ENCODE assay signal across 23 mouse cellular contexts in the genomic region with DNA sequence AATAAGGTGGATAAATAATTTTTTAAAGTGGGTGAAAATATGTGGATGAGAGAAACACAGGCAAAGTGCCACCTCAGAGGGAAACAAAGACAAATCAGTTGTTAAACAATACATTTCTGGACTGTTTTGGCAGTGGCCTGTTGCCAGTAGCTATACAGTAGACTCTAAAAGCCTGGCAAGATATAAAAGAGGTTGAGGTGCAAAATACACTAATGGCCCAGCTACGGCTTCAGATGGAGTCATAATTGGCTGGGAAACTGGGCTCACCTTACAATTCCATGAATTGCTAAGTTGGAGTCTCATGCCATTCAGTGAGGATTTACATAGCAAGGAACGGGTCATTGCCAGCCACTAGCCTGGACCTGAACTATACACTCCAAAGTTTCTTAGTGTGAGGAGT.
"Had no signal": no experiment of that assay in that cellular context is flagged by ENCODE, and none has a peak within 500 bp of the region (broad histone marks: within the 10 kb centered on the region; RNA-seq: fewer than 3 reads in every experiment).

No protein-coding gene starts in this region.

- H3K36me3 ChIP-seq: heart, embryonic 13.5 days; heart, embryonic 15.5 days; hindbrain, embryonic 13.5 days; hindbrain, embryonic 15.5 days; limb, embryonic 13.5 days; limb, embryonic 15.5 days had no signal

- H3K4me2 ChIP-seq: heart, embryonic 11.5 days; heart, embryonic 13.5 days; heart, embryonic 15.5 days; hindbrain, embryonic 13.5 days; hindbrain, embryonic 15.5 days; limb, embryonic 13.5 days; limb, embryonic 15.5 days had no signal

- H3K9me3 ChIP-seq: heart, embryonic 13.5 days; heart, embryonic 15.5 days; hindbrain, embryonic 13.5 days; hindbrain, embryonic 15.5 days; limb, embryonic 13.5 days; limb, embryonic 15.5 days had no signal

- H3K27ac ChIP-seq: heart, adult 2 months; heart, embryonic 13.5 days; heart, embryonic 15.5 days; hindbrain, embryonic 13.5 days; hindbrain, embryonic 15.5 days; hindbrain, postnatal 0 days; limb, embryonic 13.5 days; limb, embryonic 15.5 days; liver, embryonic 14.5 days had no signal

- ATAC-seq: hindbrain, postnatal 0 days; intestine, embryonic 16.5 days had no signal

- H3K4me1 ChIP-seq: hindbrain, embryonic 13.5 days; hindbrain, embryonic 15.5 days had no signal

- DNase-seq: gastrocnemius, postnatal 14 days; gastrocnemius, postnatal 36 days; heart, adult 11 months; heart, adult 2 months; heart, postnatal 14 days; heart, postnatal 36 days; kidney, adult 11 months; kidney, adult 8-10 months; kidney, postnatal 10 days; kidney, postnatal 25 days; layer of hippocampus, adult 9-11 months; layer of hippocampus, postnatal 36 days; left cerebral cortex, postnatal 4 days had no signal

- H3K27me3 ChIP-seq: heart, embryonic 13.5 days; heart, embryonic 15.5 days; hindbrain, embryonic 13.5 days; hindbrain, embryonic 15.5 days; limb, embryonic 13.5 days; limb, embryonic 15.5 days had no signal

- H3K9ac ChIP-seq: heart, embryonic 13.5 days; heart, embryonic 15.5 days; hindbrain, embryonic 13.5 days; hindbrain, embryonic 15.5 days; limb, embryonic 13.5 days; limb, embryonic 15.5 days; liver, embryonic 14.5 days had no signal

- H3K4me3 ChIP-seq: heart, adult 2 months; heart, embryonic 13.5 days; heart, embryonic 15.5 days; hindbrain, embryonic 13.5 days; hindbrain, embryonic 15.5 days; limb, embryonic 13.5 days; limb, embryonic 15.5 days had no signal
